Mouse (Mus musculus) adrenal gland, postnatal 4 days (tissue): ENCODE results near the gene Anapc11. TPM values are rescaled to one million over a fixed set of nuclear protein-coding genes. Genes with fewer than 3 reads are reported as not detected.

Experiments used
- DNase-seq, 2 experiments: peaks; one replicate each; pipeline ENCODE4 v3.0.0; 2021 to 2022; ENCODE audit warnings: low spot score in 2 of 2, mixed read lengths in 2 of 2
- microRNA-seq: library from miRNA; unstranded; fragments of <30 nt; microRNA quantifications from one replicate; pipeline ENCODE4 v1.2.0, GENCODE M21; 2021
- total RNA-seq, 2 experiments: library from RNA; stranded (reverse); gene quantifications; 2 replicates each; pipeline ENCODE4 v1.2.3; 2021

Gene Anapc11
- total RNA-seq, 2 experiments from 2014 or later: 87.4 to 90.7 TPM

DNA sequence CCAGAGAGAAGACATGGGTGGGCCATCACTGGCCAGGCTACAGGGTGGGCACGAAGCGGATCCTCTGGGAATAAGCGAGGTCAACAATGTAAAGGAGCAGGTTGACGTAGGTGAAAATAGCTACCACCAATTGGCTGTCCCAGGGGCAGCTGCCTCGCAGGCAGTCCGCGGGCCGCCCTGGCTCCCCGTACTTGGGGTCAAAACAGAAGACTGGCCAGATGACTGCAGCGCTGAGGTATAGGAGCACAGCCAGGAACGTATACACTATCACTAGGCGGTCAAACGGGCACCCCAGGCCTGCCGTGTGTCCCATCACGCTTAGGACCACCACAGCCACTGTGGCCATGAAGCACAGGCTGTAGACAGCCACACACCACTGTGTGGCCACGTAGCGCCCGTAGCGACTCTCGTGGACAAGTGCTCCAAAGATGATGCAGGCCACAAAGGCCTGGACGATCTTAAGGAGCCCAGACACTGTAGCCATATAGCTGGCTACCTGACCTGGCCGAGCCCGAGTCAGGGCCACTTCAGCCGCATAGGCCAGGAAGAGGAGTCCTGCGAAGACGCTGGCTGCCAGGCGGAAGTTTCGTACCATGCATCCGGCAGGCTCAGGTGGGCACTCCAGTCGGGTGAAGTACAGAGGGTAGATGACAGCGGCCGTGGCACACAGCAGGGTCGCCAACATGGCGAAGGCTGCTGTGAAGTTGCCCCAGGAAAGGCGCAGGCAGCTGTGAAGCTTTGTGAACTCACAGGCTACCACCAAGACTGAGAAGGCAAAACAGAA is 49.0 kb downstream of the Anapc11 start:
- no peak for DNase-seq

DNA sequence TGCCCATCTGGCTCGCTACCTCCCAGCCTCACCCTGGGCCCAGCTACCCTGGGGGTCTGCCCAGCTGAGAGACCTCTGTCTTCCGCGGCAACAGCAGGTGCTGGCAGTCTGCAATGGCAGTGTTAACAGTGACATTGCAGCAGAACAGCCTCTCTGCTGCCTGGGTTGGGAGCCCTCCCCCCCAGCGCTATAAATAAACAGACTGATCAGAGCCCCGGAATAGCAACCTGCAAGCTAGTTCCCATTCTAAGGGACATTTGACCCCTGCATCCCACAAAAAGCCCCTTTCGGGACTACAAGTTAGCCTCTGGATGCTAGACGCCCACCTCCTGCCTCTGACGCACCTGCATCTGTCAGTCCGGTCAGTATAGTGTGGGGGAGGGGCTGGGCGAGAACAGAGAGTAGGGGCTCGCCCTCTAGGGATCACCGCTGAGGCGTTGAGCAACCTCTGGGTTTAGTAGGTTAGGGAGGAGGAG is 49.8 kb downstream of the Anapc11 start, which contains the start of gene Myadml2:
Gene Myadml2, minus strand, starts transcription at position 158 of the 476 bp plus-strand sequence.
- DNase-seq: no peak

DNA sequence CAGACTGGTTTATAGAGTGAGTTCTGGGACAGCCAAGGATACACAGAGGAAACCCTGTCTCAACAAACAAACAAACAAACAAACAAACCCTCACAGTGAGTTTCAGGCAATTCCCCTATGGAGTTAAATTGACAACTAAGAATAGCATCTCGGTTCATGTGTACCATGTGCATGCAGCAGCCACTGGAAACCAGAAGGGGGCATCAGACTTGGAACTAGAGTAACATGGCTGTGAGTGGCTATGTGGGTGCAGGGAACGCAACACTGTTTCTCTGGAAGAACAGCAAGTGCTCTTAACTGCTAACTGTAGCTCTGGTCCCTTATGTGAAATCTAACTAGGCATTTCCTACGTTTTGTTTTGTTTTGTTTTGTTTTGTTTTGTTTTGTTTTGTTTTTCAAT is 53.7 kb downstream of the Anapc11 start:
- DNase-seq: no peak

DNA sequence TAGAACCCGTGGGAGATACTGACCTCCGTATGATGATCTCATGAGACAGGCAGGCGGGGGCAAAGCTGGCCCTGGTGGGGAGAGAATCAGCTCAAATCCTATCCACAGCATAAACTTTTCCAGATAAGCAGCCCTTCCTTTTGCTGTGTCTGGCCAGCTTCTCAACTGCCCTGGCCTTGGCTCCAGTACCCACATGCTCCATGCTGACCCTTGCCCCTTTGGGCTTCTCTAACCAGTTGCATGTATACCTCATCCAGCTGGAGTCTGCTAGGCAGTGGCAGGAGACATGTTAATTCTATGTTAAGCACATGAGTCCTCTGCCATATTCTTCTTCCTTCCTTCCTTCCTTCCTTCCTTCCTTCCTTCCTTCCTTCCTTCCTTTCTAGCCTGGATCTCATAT is 56.5 kb downstream of the Anapc11 start:
- no peak for DNase-seq

DNA sequence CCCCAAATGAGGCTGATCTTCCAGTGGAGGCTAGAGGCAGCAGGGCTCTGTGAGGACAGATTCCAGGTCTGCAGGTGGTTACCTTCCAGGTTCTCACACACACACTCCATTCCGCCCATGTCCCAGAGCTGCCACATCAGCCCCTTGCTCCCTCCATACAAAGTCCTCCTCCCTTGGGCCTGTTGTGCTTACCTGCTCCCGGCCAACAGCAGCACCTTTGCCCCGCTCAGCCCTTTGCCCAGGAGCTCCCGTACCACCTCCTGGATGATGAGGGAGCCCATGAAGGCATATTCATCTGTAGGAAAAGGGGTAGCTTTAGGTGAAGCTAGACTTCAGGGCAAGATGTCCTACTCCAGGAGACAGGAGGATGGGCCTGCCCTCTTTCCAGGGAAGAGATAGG is 59.1 kb downstream of the Anapc11 start:
- DNase-seq: no peak

Small RNA genes lying within 50 kb of the gene (microRNA-seq; reads per million reads assigned to microRNA genes)
- gene Mir6936: not detected

Other genes starting within 250 kb of the Anapc11 start
- 1,000 to 10,000 TPM in 1 of 2 experiments, 100 to 1,000 TPM in 1; 949 to 1,134 TPM for gene Actg1, start 249.9 kb upstream of the Anapc11 start, total RNA-seq
- gene Fscn2, start 236.9 kb upstream of the Anapc11 start, total RNA-seq: under 1 TPM; 0.39 to 0.51 TPM
- 10 to 100 TPM; 34.5 to 35.6 TPM for gene Faap100, start 219.7 kb upstream of the Anapc11 start, total RNA-seq
- 10 to 100 TPM; 76.3 to 77.5 TPM for gene Nploc4, start 160.7 kb upstream of the Anapc11 start, total RNA-seq
- gene Tspan10, start 155.8 kb upstream of the Anapc11 start, total RNA-seq: 10 to 100 TPM in 1 of 2 experiments, 1 to 10 TPM in 1; 7.1 to 10.2 TPM
- gene Pde6g, start 144.9 kb upstream of the Anapc11 start, total RNA-seq: under 1 TPM in 1 of 2 experiments, not detected in 1; 0.25 TPM
- gene Oxld1, start 140.4 kb upstream of the Anapc11 start, total RNA-seq: 10 to 100 TPM; 34.6 to 43.3 TPM
- 10 to 100 TPM; 19.0 to 21.4 TPM for gene Ccdc137, start 140.3 kb upstream of the Anapc11 start, total RNA-seq
- gene Arl16, start 130.8 kb upstream of the Anapc11 start, total RNA-seq: 10 to 100 TPM; 24.4 to 26.8 TPM
- 100 to 1,000 TPM; 105 to 107 TPM for gene Mrpl12, start 113.8 kb upstream of the Anapc11 start, total RNA-seq
- gene Slc25a10, start 106.6 kb upstream of the Anapc11 start, total RNA-seq: 100 to 1,000 TPM; 102 to 103 TPM
- gene Gcgr, start 67.7 kb upstream of the Anapc11 start, total RNA-seq: 1 to 10 TPM; 2.5 to 9.8 TPM
- gene Mcrip1, start 48.7 kb upstream of the Anapc11 start, total RNA-seq: 10 to 100 TPM; 80.6 to 84.2 TPM
- 1 to 10 TPM; 1.3 to 5.6 TPM for gene Ppp1r27, start 47.3 kb upstream of the Anapc11 start, total RNA-seq
- 100 to 1,000 TPM; 531 to 539 TPM for gene P4hb, start 25.2 kb upstream of the Anapc11 start, total RNA-seq
- gene Arhgdia, start 16.8 kb upstream of the Anapc11 start, total RNA-seq: 100 to 1,000 TPM; 321 to 354 TPM
- gene Alyref, start 56 bp upstream of the Anapc11 start, total RNA-seq: 100 to 1,000 TPM; 136 to 169 TPM
- 1 to 10 TPM; 2.4 to 5.4 TPM for gene Npb, start 10.1 kb downstream of the Anapc11 start, total RNA-seq
- 100 to 1,000 TPM; 135 to 144 TPM for gene Pcyt2, start 19.5 kb downstream of the Anapc11 start, total RNA-seq
- gene Sirt7, start 26.8 kb downstream of the Anapc11 start, total RNA-seq: 10 to 100 TPM; 49.0 to 58.1 TPM
- gene Mafg, start 35.2 kb downstream of the Anapc11 start, total RNA-seq: 10 to 100 TPM; 51.4 to 56.0 TPM
- 1 to 10 TPM; 5.4 to 8.6 TPM for gene Pycr1, start 45.3 kb downstream of the Anapc11 start, total RNA-seq
- gene Myadml2, start 49.7 kb downstream of the Anapc11 start, total RNA-seq: 1 to 10 TPM; 1.4 to 3.8 TPM
- 10 to 100 TPM in 1 of 2 experiments, 1 to 10 TPM in 1; 8.6 to 14.8 TPM for gene Notum, start 62.8 kb downstream of the Anapc11 start, total RNA-seq
- 100 to 1,000 TPM; 108 to 110 TPM for gene Aspscr1, start 74.6 kb downstream of the Anapc11 start, total RNA-seq
- 10 to 100 TPM; 49.5 to 52.5 TPM for gene Cenpx, start 115.3 kb downstream of the Anapc11 start, total RNA-seq
- 10 to 100 TPM; 44.2 to 44.8 TPM for gene Lrrc45, start 115.5 kb downstream of the Anapc11 start, total RNA-seq
- gene Rac3, start 123.0 kb downstream of the Anapc11 start, total RNA-seq: 10 to 100 TPM; 12.7 to 17.4 TPM
- 10 to 100 TPM; 40.9 to 43.3 TPM for gene Dcxr, start 128.9 kb downstream of the Anapc11 start, total RNA-seq
- 1 to 10 TPM; 7.4 to 7.8 TPM for gene Cbr2, start 133.7 kb downstream of the Anapc11 start, total RNA-seq
- gene Hmga1b, start 164.4 kb downstream of the Anapc11 start, total RNA-seq: 10 to 100 TPM; 20.2 to 49.6 TPM
- 10 to 100 TPM; 18.9 to 22.7 TPM for gene Rfng, start 185.8 kb downstream of the Anapc11 start, total RNA-seq
- 100 to 1,000 TPM; 109 to 111 TPM for gene Gps1, start 185.9 kb downstream of the Anapc11 start, total RNA-seq
- 10 to 100 TPM; 66.8 to 71.1 TPM for gene Dus1l, start 198.0 kb downstream of the Anapc11 start, total RNA-seq
- 10 to 100 TPM; 86.7 to 96.3 TPM for gene Fasn, start 226.1 kb downstream of the Anapc11 start, total RNA-seq